Mouse (Mus musculus) erythroblast, embryonic 14.5 days (primary cell): ENCODE data around the gene Dhx58.

Source experiments
- GATA1 ChIP-seq: IDR thresholded peaks from 2 replicates; pipeline ENCODE4 v1.6.1; 2012; ENCODE audit warnings: low read length, inconsistent platforms, mixed read lengths
- TAL1 ChIP-seq: IDR thresholded peaks from 3 replicates; pipeline ENCODE4 v1.6.1; 2012; ENCODE audit warnings: low read length, inconsistent platforms, mixed read lengths

- TF ChIP-seq TAL1 (no peak), GATA1 (no peak)
Observed at GRCm38 (mm10) chr11:100646265-100646664, 57.8 kb downstream of the Dhx58 start.
